Mouse (Mus musculus): ENCODE measurements at regions not wholly inside any gene's neighbourhood (a gene's known extent, or its start where the extent isn't known, plus 50 kb on each side); places are given as distances from the start of the nearest gene placed in this dataset.

DNA sequence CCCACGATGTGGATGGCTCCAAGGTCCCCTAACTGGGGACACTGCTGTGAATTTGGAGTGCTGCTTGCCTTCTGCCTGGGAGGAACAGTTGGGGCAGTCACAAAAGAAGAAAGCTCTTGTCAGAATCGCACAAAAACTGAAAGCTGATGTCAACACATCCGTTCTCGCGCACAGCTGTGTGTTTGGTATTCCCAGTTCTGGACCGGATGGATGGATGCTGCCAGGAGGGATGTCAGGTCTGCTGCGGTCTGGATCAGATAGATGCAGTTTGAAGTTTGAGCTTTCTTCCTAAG lies 141.6 kb upstream of the Plekha5 start:
- Histone ChIP-seq H3K27ac (ENCODE audit: insufficient read depth, low read depth, low read length) (no peak overlapping the region), H3K4me1 (ENCODE audit: control insufficient read depth, insufficient read depth, low read length) (peaks cover 7% of the 10 kb centered on the region; the same call in 1 of the 2 replicates), H3K4me3 (ENCODE audit: insufficient read depth, low read depth, low read length) (no peak overlapping the region)
- TF ChIP-seq POLR2A (IDR thresholded peaks at IDR 0.05; ENCODE audit: insufficient read depth, low read depth, low read length): no peak
- no peak for TF ChIP-seq CTCF (IDR thresholded peaks at IDR 0.05; ENCODE audit: insufficient read depth, low read depth, low read length)
- whole genome bisulfite sequencing: 59% methylated on average over 7 of the region's 7 CpGs

DNA sequence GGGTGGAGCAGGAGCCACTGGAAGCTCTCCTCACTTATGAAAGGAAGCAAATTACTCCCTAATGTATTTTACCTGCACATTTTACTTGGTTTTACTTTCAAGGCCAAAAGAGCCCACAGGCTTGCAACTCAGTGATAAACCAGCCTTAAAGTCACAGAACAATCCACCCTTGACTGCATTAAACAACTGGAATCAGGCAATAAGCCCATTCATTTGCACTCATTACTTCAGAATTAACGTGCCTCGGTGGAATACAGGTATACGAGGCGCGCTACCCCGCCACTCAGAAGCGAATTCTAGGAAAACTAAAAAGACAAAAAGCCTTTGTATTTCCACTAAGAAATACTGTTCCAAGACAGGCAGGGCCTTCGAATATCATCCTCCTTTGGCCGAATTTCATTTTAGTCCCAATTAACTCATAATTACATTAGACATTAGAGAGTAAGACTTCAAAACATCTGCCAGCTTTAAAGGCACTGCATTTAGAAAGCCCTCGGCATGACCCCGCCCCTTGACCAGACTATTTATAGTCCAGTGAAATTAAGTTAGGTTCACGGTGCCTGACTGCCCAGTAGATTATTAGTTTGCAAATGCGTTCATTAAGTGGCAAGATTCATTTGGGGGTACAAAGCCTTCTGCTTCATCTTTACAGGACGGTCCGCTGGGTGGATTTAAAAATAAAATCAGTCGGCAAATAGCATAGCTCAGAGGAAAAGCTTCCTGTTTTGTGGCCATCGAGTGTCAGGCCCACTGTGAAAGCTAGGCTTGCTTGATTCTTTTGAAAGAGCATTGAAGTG lies 142.2 kb upstream of the Plekha5 start:
- no peak overlapping the region for H3K4me3 ChIP-seq (ENCODE audit: insufficient read depth, low read depth, low read length)
- no peak overlapping the region for H3K27ac ChIP-seq (ENCODE audit: insufficient read depth, low read depth, low read length)
- 53% methylated on average over 17 of the region's 17 CpGs for WGBS
- TF ChIP-seq POLR2A (IDR thresholded peaks at IDR 0.05; ENCODE audit: insufficient read depth, low read depth, low read length) (no peak), CTCF (IDR thresholded peaks at IDR 0.05; ENCODE audit: insufficient read depth, low read depth, low read length) (no peak)
- peaks cover 7% of the 10 kb centered on the region; the same call in 1 of the 2 replicates for H3K4me1 ChIP-seq (ENCODE audit: control insufficient read depth, insufficient read depth, low read length)

DNA sequence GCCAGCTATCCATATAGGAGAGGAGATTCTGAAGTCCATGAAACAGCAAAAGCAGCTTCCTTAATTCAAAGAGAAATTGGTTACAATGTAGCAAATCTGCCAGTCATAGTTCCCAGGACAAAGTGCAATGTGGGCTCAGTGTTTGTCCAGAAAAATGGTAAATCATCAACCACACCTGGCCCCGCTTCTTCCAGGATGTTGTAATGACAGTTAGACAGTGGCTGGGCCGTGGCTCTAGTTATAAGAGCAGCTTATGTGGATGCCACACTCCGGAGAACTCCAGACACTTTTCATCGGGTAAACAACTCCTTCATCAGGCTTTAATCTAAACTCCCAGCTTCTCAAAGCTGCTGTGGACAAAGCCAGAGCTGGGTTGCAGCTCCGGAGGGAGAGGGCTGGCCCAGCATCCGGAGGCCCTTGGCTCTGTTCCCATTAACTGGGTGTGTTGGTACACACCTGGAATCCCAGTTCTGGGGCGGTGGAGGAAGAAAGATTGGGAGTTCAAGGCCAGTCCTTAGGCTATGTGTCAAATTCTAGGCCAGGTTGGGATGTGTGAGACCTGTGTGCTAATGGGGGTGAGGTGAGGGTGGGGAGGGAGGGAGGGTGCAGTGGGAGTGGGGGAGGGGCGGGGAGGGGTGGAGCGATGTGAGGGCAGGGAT lies 142.9 kb upstream of the Plekha5 start:
- Histone ChIP-seq H3K27ac (ENCODE audit: insufficient read depth, low read depth, low read length) (no peak overlapping the region), H3K4me1 (ENCODE audit: control insufficient read depth, insufficient read depth, low read length) (peaks cover 7% of the 10 kb centered on the region; the same call in 1 of the 2 replicates), H3K4me3 (ENCODE audit: insufficient read depth, low read depth, low read length) (no peak overlapping the region)
- TF ChIP-seq POLR2A (IDR thresholded peaks at IDR 0.05; ENCODE audit: insufficient read depth, low read depth, low read length) (no peak), CTCF (IDR thresholded peaks at IDR 0.05; ENCODE audit: insufficient read depth, low read depth, low read length) (no peak)
- WGBS: 61% methylated on average over 9 of the region's 9 CpGs

DNA sequence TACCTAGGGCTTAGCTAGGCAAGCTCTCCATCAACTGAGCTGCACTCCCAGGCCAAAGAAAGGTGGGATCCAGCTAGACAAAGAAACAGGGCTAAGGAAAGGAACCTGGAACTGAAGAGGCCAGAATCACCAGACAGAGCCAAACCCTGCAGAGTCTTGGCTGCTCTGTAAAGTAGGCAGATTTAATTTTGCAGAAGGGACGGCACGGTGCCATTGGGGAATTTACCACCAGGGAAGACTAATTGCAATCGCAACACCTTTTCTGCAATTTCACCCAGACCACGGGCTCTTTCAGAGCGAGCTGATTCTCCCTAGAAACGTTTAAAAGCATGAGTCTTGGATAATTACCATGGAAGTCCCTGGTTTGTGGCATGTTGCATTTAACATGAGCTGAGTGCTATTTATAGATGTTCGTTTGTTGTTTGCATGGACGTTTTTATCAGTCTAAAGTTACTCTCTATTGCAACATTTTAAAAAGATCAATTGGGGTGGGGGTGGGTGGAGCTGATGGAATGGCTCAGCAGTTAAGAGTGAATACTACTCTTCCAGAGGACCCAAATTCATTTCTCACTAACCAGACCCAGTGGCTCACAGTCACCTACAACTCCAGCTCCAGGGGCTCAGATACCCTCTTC lies 144.0 kb upstream of the Plekha5 start:
- TF ChIP-seq CTCF (IDR thresholded peaks at IDR 0.05; ENCODE audit: insufficient read depth, low read depth, low read length) (no peak), POLR2A (IDR thresholded peaks at IDR 0.05; ENCODE audit: insufficient read depth, low read depth, low read length) (no peak)
- no peak overlapping the region for H3K27ac ChIP-seq (ENCODE audit: insufficient read depth, low read depth, low read length)
- WGBS: 36% methylated on average over 8 of the region's 8 CpGs
- H3K4me1 ChIP-seq (ENCODE audit: control insufficient read depth, insufficient read depth, low read length): peaks cover 7% of the 10 kb centered on the region; the same call in 1 of the 2 replicates
- H3K4me3 ChIP-seq (ENCODE audit: insufficient read depth, low read depth, low read length): no peak overlapping the region

DNA sequence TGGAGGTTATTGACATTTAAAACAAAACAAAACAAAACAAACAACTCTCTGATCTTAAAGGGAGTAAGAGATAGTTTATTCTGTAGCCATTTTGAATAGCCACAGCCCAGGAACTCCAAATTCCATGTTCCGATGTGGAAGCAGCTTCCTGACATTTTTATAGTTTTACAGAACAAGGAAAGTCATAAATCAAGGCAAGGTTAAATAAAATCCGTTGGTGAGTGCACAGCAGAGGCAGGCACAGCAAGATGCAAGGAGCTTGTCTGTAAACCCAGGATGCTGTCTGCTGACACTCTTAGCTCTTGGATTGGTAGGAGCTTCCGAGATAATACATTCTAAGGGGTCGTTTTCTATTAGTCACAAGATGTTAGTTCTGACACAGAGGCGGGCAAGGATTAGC lies 145.1 kb upstream of the Plekha5 start:
- TF ChIP-seq POLR2A (IDR thresholded peaks at IDR 0.05; ENCODE audit: insufficient read depth, low read depth, low read length): no peak
- no peak for TF ChIP-seq CTCF (IDR thresholded peaks at IDR 0.05; ENCODE audit: insufficient read depth, low read depth, low read length)
- peaks cover 7% of the 10 kb centered on the region; the same call in 1 of the 2 replicates for H3K4me1 ChIP-seq (ENCODE audit: control insufficient read depth, insufficient read depth, low read length)
- H3K27ac ChIP-seq (ENCODE audit: insufficient read depth, low read depth, low read length): no peak overlapping the region
- WGBS: 73% methylated on average over 5 of the region's 5 CpGs
- H3K4me3 ChIP-seq (ENCODE audit: insufficient read depth, low read depth, low read length): no peak overlapping the region

DNA sequence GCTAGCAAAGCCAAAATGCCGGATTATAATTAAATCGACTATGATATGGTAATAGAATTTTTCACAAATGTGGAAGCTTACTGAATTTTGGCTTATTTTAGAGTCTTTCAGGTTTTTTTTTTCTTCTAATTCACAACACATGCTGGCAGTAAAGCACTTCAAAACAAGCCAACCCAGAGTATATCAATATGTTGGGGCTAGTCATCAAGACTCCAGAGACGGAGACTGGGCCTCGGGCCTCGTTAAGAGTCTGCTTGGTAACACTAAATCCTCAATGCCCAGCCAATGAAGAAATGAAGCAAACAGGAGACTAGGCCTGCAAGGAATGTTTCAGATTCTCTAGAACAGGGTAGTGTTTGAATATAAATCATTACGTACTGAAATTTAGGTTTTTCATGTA lies 153.3 kb upstream of the Plekha5 start:
- Histone ChIP-seq H3K27ac (ENCODE audit: insufficient read depth, low read depth, low read length) (no peak overlapping the region), H3K4me3 (ENCODE audit: insufficient read depth, low read depth, low read length) (no peak overlapping the region), H3K4me1 (ENCODE audit: control insufficient read depth, insufficient read depth, low read length) (no peaks in the 10 kb centered on the region)
- TF ChIP-seq POLR2A (IDR thresholded peaks at IDR 0.05; ENCODE audit: insufficient read depth, low read depth, low read length): no peak
- no peak for TF ChIP-seq CTCF (IDR thresholded peaks at IDR 0.05; ENCODE audit: insufficient read depth, low read depth, low read length)
- 88% methylated on average over 6 of the region's 6 CpGs for WGBS

DNA sequence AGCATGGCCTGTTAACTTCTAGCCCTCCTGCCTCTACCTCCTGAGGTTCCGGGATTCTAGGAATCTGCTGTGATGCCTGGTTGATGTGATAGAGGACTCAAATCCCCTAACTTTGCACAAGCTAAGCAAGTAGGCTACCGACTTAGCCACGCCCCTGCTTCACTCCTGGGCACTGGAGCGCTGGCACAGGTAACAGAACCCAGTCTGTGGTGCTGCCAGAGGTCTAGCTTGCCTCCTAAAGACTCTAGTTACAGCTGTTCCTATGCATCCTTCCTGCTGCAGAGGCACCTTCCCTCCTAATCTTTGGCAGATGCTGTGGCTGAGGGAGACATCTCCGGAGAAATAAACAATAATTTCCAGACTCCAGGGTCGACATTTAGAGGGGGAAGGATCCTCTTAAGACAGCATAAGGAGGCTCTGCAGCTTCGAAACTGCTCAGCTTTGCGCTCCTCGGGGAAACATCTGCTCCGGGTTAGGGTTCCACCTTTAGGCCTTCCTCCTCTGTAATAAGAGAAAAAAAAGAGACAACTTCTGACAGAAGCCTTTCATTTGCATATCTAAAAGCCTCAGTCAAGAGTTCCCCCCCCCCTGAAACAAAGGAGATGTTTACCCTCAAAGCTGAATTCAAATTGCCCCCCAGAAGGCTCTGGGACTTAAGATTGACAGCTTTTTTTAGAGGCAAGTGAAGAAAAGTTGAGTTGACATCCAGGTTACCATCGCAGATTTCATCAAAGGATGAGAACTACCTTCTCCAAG lies 155.4 kb upstream of the Plekha5 start:
- Histone ChIP-seq H3K27ac (ENCODE audit: insufficient read depth, low read depth, low read length) (no peak overlapping the region), H3K4me1 (ENCODE audit: control insufficient read depth, insufficient read depth, low read length) (no peaks in the 10 kb centered on the region), H3K4me3 (ENCODE audit: insufficient read depth, low read depth, low read length) (no peak overlapping the region)
- WGBS: 49% methylated on average over 11 of the region's 11 CpGs
- TF ChIP-seq POLR2A (IDR thresholded peaks at IDR 0.05; ENCODE audit: insufficient read depth, low read depth, low read length): no peak
- TF ChIP-seq CTCF (IDR thresholded peaks at IDR 0.05; ENCODE audit: insufficient read depth, low read depth, low read length): no peak

DNA sequence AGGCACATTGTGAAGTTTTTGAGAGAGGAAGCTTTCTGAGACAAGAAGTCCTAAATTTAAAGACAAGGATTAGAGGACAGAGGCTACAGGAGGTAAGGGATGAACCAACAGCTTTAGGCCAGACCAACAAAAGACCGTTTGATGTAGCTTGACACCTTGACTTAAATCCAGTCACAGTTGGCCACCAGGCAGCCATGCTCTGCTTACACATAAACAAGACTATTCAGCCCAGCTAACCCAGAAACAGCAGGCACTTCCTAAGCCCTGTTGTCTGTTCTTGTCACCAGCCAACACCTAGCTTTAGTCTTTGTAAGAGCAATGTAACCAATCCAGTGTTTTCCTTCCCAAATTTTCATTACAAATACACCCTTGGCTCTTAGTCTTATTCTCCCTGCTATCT lies 159.9 kb upstream of the Plekha5 start:
- no peaks in the 10 kb centered on the region for H3K4me1 ChIP-seq (ENCODE audit: control insufficient read depth, insufficient read depth, low read length)
- H3K4me3 ChIP-seq (ENCODE audit: insufficient read depth, low read depth, low read length): no peak overlapping the region
- 69% methylated on average over 1 of the region's 1 CpGs for WGBS
- no peak overlapping the region for H3K27ac ChIP-seq (ENCODE audit: insufficient read depth, low read depth, low read length)
- TF ChIP-seq POLR2A (IDR thresholded peaks at IDR 0.05; ENCODE audit: insufficient read depth, low read depth, low read length) (no peak), CTCF (IDR thresholded peaks at IDR 0.05; ENCODE audit: insufficient read depth, low read depth, low read length) (no peak)
